Mouse (Mus musculus) neural tube, embryonic 12.5 days (tissue): ENCODE measurements around the gene Tnn. TPM values are rescaled to one million over a fixed set of nuclear protein-coding genes. Genes with fewer than 3 reads are reported as not detected.
A peak's percentile ranks its signal among the peaks of the same experiment; 100 is the strongest.

Source experiments
- ATAC-seq: fragments of 200-750 bp; cut with Nextera tagmentation; 2 replicates; pipeline ENCODE4 v1.8.0; 2017; ENCODE audit warnings: low read depth, mild to moderate bottlenecking, moderate TSS enrichment, moderate library complexity; ENCODE audit not compliant: low FRiP score
- H3K27ac ChIP-seq: fragments of 300-500 bp; sonication (generic); 2 replicates; pipeline ENCODE4 v1.5.1; 2016
- H3K27me3 ChIP-seq: fragments of 300-500 bp; sonication (generic); replicated peaks from 2 replicates; pipeline ENCODE4 v1.6.1; 2016; ENCODE audit warnings: mild to moderate bottlenecking
- H3K36me3 ChIP-seq: fragments of 300-500 bp; sonication (generic); 2 replicates; pipeline ENCODE4 v1.6.1; 2016; ENCODE audit warnings: mild to moderate bottlenecking
- H3K4me1 ChIP-seq: fragments of 300-500 bp; sonication (generic); 2 replicates; pipeline ENCODE4 v1.6.1; 2016
- H3K4me2 ChIP-seq: fragments of 300-500 bp; sonication (generic); replicated peaks from 2 replicates; pipeline ENCODE4 v1.6.1; 2016; ENCODE audit warnings: mild to moderate bottlenecking
- H3K4me3 ChIP-seq: fragments of 300-500 bp; sonication (generic); 2 replicates; pipeline ENCODE4 v1.5.1; 2016
- H3K9ac ChIP-seq: fragments of 300-500 bp; sonication (generic); 2 replicates; pipeline ENCODE4 v1.6.1; 2016; ENCODE audit warnings: mild to moderate bottlenecking
- H3K9me3 ChIP-seq: fragments of 300-500 bp; sonication (generic); 2 replicates; pipeline ENCODE4 v1.6.1; 2016; ENCODE audit warnings: mild to moderate bottlenecking
- WGBS: fragments of 180-500 bp; shearing (Covaris S2); methylation state at CpG from one replicate; pipeline ENCODE4 v1.1.7; 2016; 5-methylcytosine and 5-hydroxymethylcytosine counted together
- polyA plus RNA-seq: library from polyadenylated mRNA; unstranded; fragments of >200 nt; fragmentation: Nextera tagmentation; extraction: Ambion mirVana; gene quantifications from 2 replicates; pipeline ENCODE4 v1.2.1, GENCODE M21; 2016

Tnn gene
- polyA plus RNA-seq, 1 experiment from 2014 or later: 0.15 TPM

GRCm38 (mm10) chr1:160144343-160144742, 9.0 kb downstream of the Tnn start:
- Histone ChIP-seq H3K4me3 (no peak overlapping the region), H3K27me3 (no peaks in the 10 kb centered on the region), H3K27ac (no peak overlapping the region), H3K4me1 (no peaks in the 10 kb centered on the region), H3K9me3 (no peaks in the 10 kb centered on the region), H3K9ac (no peak overlapping the region), H3K36me3 (no peaks in the 10 kb centered on the region), H3K4me2 (no peak overlapping the region)
- no peak for ATAC-seq
- 79% methylated on average over 7 of the region's 7 CpGs for WGBS

GRCm38 (mm10) chr1:160136362-160136890, 17.0 kb downstream of the Tnn start:
- WGBS: 86% methylated on average over 7 of the region's 7 CpGs
- no peak for ATAC-seq
- Histone ChIP-seq H3K36me3 (no peaks in the 10 kb centered on the region), H3K9ac (no peak overlapping the region), H3K27me3 (no peaks in the 10 kb centered on the region), H3K27ac (no peak overlapping the region), H3K4me2 (no peak overlapping the region), H3K9me3 (no peaks in the 10 kb centered on the region), H3K4me1 (no peaks in the 10 kb centered on the region), H3K4me3 (no peak overlapping the region)

GRCm38 (mm10) chr1:160133464-160134079, 19.8 kb downstream of the Tnn start:
- no peak overlapping the region for H3K4me3 ChIP-seq
- H3K27ac ChIP-seq: no peak overlapping the region
- 72% methylated on average over 4 of the region's 4 CpGs for WGBS
- H3K27me3 ChIP-seq: no peaks in the 10 kb centered on the region
- no peaks in the 10 kb centered on the region for H3K4me1 ChIP-seq
- no peaks in the 10 kb centered on the region for H3K36me3 ChIP-seq
- H3K9me3 ChIP-seq: no peaks in the 10 kb centered on the region
- ATAC-seq: no peak
- H3K4me2 ChIP-seq: no peak overlapping the region
- H3K9ac ChIP-seq: no peak overlapping the region

GRCm38 (mm10) chr1:160123957-160124356, 29.4 kb downstream of the Tnn start:
- no peaks in the 10 kb centered on the region for H3K4me1 ChIP-seq
- H3K36me3 ChIP-seq: no peaks in the 10 kb centered on the region
- H3K9ac ChIP-seq: no peak overlapping the region
- ATAC-seq: no peak
- no peaks in the 10 kb centered on the region for H3K9me3 ChIP-seq
- H3K27ac ChIP-seq: no peak overlapping the region
- H3K27me3 ChIP-seq: no peaks in the 10 kb centered on the region
- 90% methylated on average over 2 of the region's 2 CpGs for WGBS
- H3K4me2 ChIP-seq: no peak overlapping the region
- H3K4me3 ChIP-seq: no peak overlapping the region

- Histone ChIP-seq H3K27me3 (no peaks in the 10 kb centered on the region), H3K36me3 (no peaks in the 10 kb centered on the region), H3K4me3 (no peak overlapping the region), H3K9me3 (no peaks in the 10 kb centered on the region), H3K4me1 (no peaks in the 10 kb centered on the region), H3K4me2 (no peak overlapping the region), H3K27ac (no peak overlapping the region), H3K9ac (no peak overlapping the region)
- ATAC-seq: no peak
- WGBS: 87% methylated on average over 2 of the region's 2 CpGs
Measured at GRCm38 (mm10) chr1:160108604-160109003, 44.8 kb downstream of the Tnn start.

GRCm38 (mm10) chr1:160105426-160105825, 48.0 kb downstream of the Tnn start:
- 93% methylated on average over 5 of the region's 5 CpGs for WGBS
- Histone ChIP-seq H3K4me1 (no peaks in the 10 kb centered on the region), H3K36me3 (no peaks in the 10 kb centered on the region), H3K27ac (no peak overlapping the region), H3K9ac (no peak overlapping the region), H3K4me2 (no peak overlapping the region), H3K9me3 (no peaks in the 10 kb centered on the region), H3K4me3 (no peak overlapping the region), H3K27me3 (no peaks in the 10 kb centered on the region)
- no peak for ATAC-seq

- Histone ChIP-seq H3K4me2 (no peak overlapping the region), H3K36me3 (no peaks in the 10 kb centered on the region), H3K27me3 (no peaks in the 10 kb centered on the region), H3K9ac (no peak overlapping the region), H3K4me3 (no peak overlapping the region), H3K27ac (no peak overlapping the region), H3K4me1 (no peaks in the 10 kb centered on the region), H3K9me3 (no peaks in the 10 kb centered on the region)
- ATAC-seq: no peak
- 86% methylated on average over 5 of the region's 5 CpGs for WGBS
Measured at GRCm38 (mm10) chr1:160100996-160101395, 52.4 kb downstream of the Tnn start.

GRCm38 (mm10) chr1:160099659-160100302, 53.6 kb downstream of the Tnn start:
- Histone ChIP-seq H3K9ac (no peak overlapping the region), H3K4me2 (no peak overlapping the region), H3K4me1 (no peaks in the 10 kb centered on the region), H3K27me3 (no peaks in the 10 kb centered on the region), H3K36me3 (no peaks in the 10 kb centered on the region), H3K4me3 (no peak overlapping the region), H3K9me3 (no peaks in the 10 kb centered on the region), H3K27ac (no peak overlapping the region)
- 88% methylated on average over 5 of the region's 5 CpGs for WGBS
- ATAC-seq: no peak

GRCm38 (mm10) chr1:160086651-160087050, 66.7 kb downstream of the Tnn start:
- no peak for ATAC-seq
- no peak overlapping the region for H3K4me2 ChIP-seq
- H3K9me3 ChIP-seq: no peaks in the 10 kb centered on the region
- H3K4me1 ChIP-seq: no peaks in the 10 kb centered on the region
- no peak overlapping the region for H3K27ac ChIP-seq
- WGBS: 60% methylated on average over 2 of the region's 2 CpGs
- no peaks in the 10 kb centered on the region for H3K36me3 ChIP-seq
- no peak overlapping the region for H3K4me3 ChIP-seq
- H3K9ac ChIP-seq: no peak overlapping the region
- no peaks in the 10 kb centered on the region for H3K27me3 ChIP-seq

GRCm38 (mm10) chr1:160084239-160084638, 69.1 kb downstream of the Tnn start:
- H3K4me1 ChIP-seq: no peaks in the 10 kb centered on the region
- H3K36me3 ChIP-seq: no peaks in the 10 kb centered on the region
- H3K9me3 ChIP-seq: no peaks in the 10 kb centered on the region
- WGBS: 96% methylated on average over 1 of the region's 1 CpGs
- no peak overlapping the region for H3K9ac ChIP-seq
- ATAC-seq: no peak
- no peaks in the 10 kb centered on the region for H3K27me3 ChIP-seq
- no peak overlapping the region for H3K27ac ChIP-seq
- H3K4me2 ChIP-seq: no peak overlapping the region
- no peak overlapping the region for H3K4me3 ChIP-seq

- Histone ChIP-seq H3K9me3 (no peaks in the 10 kb centered on the region), H3K27ac (no peak overlapping the region), H3K36me3 (no peaks in the 10 kb centered on the region), H3K9ac (no peak overlapping the region), H3K4me3 (no peak overlapping the region), H3K4me1 (no peaks in the 10 kb centered on the region), H3K4me2 (no peak overlapping the region), H3K27me3 (no peaks in the 10 kb centered on the region)
- ATAC-seq: no peak
- WGBS: 84% methylated on average over 1 of the region's 1 CpGs
Measured at GRCm38 (mm10) chr1:160082647-160083046, 70.7 kb downstream of the Tnn start.

GRCm38 (mm10) chr1:160080800-160081436, 72.5 kb downstream of the Tnn start:
- H3K4me1 ChIP-seq: no peaks in the 10 kb centered on the region
- H3K9me3 ChIP-seq: no peaks in the 10 kb centered on the region
- H3K4me2 ChIP-seq: no peak overlapping the region
- peak; percentile 59 for ATAC-seq
- H3K4me3 ChIP-seq: no peak overlapping the region
- no peaks in the 10 kb centered on the region for H3K36me3 ChIP-seq
- no peaks in the 10 kb centered on the region for H3K27me3 ChIP-seq
- H3K9ac ChIP-seq: no peak overlapping the region
- 30% methylated on average over 2 of the region's 2 CpGs for WGBS
- no peak overlapping the region for H3K27ac ChIP-seq
